Mouse (Mus musculus) adipocyte (in vitro differentiated cells): ENCODE results near the gene Phf7.

Source experiments
- DNase-seq: peaks from one replicate; pipeline ENCODE4 v3.0.0-alpha.2; 2016; ENCODE audit warnings: low spot score

Phf7 gene

GRCm38 (mm10) chr14:31232404-31233069 lies 18.6 kb downstream of the Phf7 start:
- DNase-seq, result no peak

- DNase-seq, result peak; percentile 50
Observed at GRCm38 (mm10) chr14:31230442-31230841, 20.7 kb downstream of the Phf7 start.

- DNase-seq, result no peak
Observed at GRCm38 (mm10) chr14:31228234-31228633, 22.9 kb downstream of the Phf7 start.

GRCm38 (mm10) chr14:31226978-31227377 lies 24.1 kb downstream of the Phf7 start:
- DNase-seq, result no peak

DNA sequence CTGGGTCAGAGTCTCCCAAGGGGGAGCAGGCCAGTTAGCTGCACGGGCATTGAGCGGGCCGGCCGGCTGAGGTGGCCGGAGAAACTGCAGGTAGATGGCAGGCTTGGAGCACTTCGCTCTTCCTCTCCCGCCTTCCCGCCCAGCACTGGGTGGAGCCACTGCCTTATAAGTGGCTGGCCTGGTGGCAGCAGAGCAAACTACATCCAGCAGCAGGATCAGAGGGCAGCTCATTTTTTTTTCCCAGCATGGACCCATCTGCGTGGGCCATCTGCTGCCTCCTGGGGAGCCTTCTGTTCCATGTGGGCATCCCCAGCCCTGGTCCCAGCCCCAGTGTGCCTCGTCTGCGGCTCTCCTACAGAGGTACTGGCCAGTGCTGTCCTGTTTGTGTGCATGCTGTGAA lies 33.5 kb downstream of the Phf7 start, which contains the start of gene Sema3g:
TSS of gene Sema3g (plus strand) at position 195 of the 400 bp plus-strand sequence.
- DNase-seq, result peak; percentile 52

DNA sequence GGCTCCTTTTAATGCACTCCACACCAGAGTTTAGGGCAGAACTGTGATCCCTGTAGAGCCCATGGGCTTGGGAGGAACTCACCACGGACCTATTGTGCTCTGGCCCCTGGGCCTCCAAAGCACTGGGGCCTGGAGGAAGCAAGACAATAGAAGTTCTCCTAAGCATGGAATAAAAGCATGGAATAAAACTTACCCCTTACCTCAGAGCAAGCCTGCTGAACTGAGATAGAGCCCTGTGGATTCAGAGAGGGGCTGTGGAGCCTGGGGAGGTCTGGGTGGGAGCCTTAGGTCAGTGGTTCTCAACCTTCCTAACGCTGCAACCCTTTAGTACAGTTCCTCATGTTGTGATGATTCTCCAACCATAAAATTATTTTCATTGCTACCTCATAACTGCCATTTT lies 34.3 kb downstream of the Phf7 start, which contains the start of gene Nisch:
TSS of gene Nisch (minus strand) at position 101 of the 400 bp plus-strand sequence.
- DNase-seq, result no peak

GRCm38 (mm10) chr14:31215157-31216002 lies 35.7 kb downstream of the Phf7 start:
- DNase-seq, result peak; percentile 70

- DNase-seq, result no peak
Observed at GRCm38 (mm10) chr14:31214684-31215083, 36.4 kb downstream of the Phf7 start.

DNA sequence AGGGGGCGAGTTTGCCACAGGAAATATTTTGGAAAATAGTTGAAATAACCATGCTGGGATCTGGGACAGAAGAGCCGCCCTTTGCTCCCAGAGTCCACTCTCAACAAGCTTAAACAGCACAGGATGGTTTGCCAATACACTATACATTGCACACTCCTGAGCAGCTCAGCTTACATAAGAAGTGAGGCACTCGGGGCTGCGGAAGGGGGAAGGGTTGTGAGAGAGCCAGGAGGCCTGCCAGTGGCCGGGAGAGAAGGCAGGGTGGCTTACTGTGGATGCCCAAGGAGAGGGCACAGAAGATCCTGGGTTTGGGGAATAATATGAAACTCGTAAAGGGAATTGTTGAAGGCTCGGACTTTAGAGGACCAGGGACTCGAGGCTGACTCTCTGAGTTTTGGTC lies 37.2 kb downstream of the Phf7 start:
- no peak for DNase-seq

GRCm38 (mm10) chr14:31212499-31212898 lies 38.6 kb downstream of the Phf7 start:
- no peak for DNase-seq

- no peak for DNase-seq
Observed at GRCm38 (mm10) chr14:31211854-31212253, 39.3 kb downstream of the Phf7 start.

GRCm38 (mm10) chr14:31209133-31209557 lies 42.0 kb downstream of the Phf7 start:
- DNase-seq, result no peak

GRCm38 (mm10) chr14:31208084-31208483 lies 43.0 kb downstream of the Phf7 start, which contains the start of gene Tnnc1:
Tnnc1 (plus strand) TSS chr14:31208312.
- DNase-seq, result no peak

- DNase-seq, result no peak
Observed at GRCm38 (mm10) chr14:31207070-31207830, 43.9 kb downstream of the Phf7 start.

- DNase-seq, result peak; percentile 88
Observed at GRCm38 (mm10) chr14:31206472-31206981, 44.6 kb downstream of the Phf7 start.

DNA sequence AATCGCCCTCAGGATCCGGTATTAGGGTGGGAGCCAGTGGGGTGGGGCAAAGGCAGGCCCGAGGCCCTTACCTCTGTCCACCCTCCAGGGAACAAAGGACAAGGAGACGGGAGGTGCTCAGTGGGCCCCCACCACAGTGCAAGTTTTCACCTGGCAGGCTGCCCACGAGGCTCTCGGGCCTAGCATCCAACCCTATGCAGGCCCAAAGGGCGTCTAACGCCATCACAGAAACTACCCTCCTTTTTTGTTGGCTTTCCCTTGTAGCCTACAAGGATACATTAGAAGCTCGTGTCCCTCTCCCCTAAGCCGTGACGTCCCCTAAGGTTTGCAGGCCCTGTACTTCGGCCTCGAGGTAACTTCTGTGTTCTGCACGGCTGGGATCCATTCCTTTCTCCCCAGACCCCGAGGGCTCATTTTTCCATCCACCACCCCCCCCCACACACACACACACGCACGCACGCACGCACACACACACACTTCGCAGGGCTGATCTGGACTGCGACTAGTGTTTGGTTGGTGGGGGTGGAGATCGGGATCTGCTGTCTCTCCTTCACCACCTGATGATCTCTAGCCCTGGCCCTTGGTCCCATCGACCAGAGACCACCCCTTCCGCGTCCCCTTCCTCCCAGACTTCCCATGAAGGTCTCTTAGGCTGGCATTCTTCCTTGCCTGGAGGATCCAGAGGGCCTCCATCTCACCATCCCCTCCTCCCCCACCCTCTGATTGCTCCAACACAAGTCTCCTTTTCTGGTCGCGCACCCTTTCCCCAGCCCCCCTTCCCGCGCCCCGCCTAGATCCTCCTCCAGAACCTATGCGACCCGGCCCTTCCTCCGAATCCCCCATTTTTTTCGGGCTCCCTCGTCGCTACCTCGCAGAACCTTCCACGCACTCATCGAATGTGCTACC lies 45.3 kb downstream of the Phf7 start:
- peak; percentile 49 for DNase-seq

GRCm38 (mm10) chr14:31205244-31205561 lies 45.9 kb downstream of the Phf7 start:
- no peak for DNase-seq

DNA sequence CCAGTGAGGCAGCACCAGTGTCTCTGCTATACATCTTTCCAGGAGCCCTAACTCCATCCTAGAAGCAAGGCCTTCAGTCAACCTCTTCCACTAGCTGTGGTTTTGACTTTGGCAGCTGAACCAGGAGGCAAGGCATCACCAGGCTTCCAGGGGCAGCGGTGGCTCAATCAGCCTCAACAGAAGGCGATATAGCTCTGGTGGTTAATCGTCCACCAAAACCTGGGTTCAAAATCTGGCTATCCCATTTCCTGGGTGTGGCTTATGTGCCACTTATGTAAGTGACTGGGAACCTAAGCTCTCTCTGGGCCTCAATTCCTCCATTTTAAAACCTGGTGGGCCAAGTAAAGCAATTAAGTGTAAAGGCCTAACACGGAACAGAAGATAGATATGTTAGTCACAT lies 46.3 kb downstream of the Phf7 start:
- no peak for DNase-seq

DNA sequence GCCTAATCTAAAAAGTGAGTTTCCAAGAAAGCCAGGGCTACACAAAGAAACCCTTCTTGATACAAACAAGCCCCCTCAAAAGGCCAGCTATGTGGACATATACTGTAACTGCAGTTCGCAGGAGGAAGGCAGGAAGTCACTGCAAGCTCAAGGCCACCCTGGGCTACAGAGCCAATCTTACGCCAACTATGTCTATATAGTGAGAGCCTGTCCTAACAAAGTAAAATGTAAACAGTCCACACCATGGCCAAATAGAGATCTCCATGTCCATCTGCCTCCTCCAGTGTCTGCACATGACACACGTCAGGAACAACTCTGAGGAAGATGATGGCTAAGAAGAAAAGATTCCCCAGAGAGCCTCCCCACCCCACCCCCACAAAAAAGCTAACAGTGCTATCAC lies 51.1 kb downstream of the Phf7 start:
- no peak for DNase-seq

GRCm38 (mm10) chr14:31199599-31199998 lies 51.5 kb downstream of the Phf7 start:
- no peak for DNase-seq
